Mouse (Mus musculus) cerebellum, adult 18-20 months (tissue): ENCODE measurements around the gene Cps1.

Experiments used
- DNase-seq, 2 experiments: peaks; one replicate each; pipeline ENCODE4 v3.0.0; 2021

The Cps1 gene

GRCm38 (mm10) chr1:67235468-67236217 lies 112.8 kb downstream of the Cps1 start:
- DNase-seq: no peak

- no peak for DNase-seq
These were observed 115.6 kb downstream of the Cps1 start for GRCm38 (mm10) chr1:67238446-67238845.

GRCm38 (mm10) chr1:67238941-67239340 lies 116.1 kb downstream of the Cps1 start:
- DNase-seq: no peak

GRCm38 (mm10) chr1:67265222-67265621 lies 142.4 kb downstream of the Cps1 start:
- DNase-seq: no peak

- no peak for DNase-seq
These were observed 145.1 kb downstream of the Cps1 start for GRCm38 (mm10) chr1:67267972-67268371.

GRCm38 (mm10) chr1:67268450-67268849 lies 145.6 kb downstream of the Cps1 start:
- DNase-seq: no peak

GRCm38 (mm10) chr1:67276270-67276669 lies 153.4 kb downstream of the Cps1 start:
- DNase-seq: no peak
